Mouse (Mus musculus): ENCODE measurements around the gene Med17. TPM values are rescaled to one million over a fixed set of nuclear protein-coding genes. Genes with fewer than 3 reads are reported as not detected.

Gene Med17
- polyA plus RNA-seq, 1 experiment from 2014 or later = 30.1 TPM

DNA sequence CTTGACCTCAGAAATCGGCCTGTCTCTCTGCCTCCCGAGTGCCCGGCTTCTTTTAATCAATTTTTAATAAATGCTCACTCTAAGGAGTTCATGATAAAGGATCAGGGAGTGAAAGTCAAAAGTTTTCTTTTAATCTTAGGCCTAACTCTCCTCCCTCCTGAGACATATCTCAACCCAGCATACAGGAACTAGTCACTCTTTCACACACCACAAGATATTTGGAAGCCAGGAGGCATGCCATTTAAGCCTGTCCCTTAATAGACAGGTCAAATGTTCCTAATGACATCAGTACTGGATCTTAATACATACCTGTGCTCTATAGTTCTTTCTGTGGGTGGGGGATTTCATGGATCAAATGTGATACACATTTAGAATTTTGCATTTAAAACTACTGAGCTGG lies 1.4 kb downstream of the Med17 start:
- Histone ChIP-seq H3K9ac (ENCODE audit: low read depth, low read length) (no peak overlapping the region; the same call in 1 of the 2 replicates), H3K4me1 (ENCODE audit: control insufficient read depth, insufficient read depth, low read length) (peaks cover 14% of the 10 kb centered on the region), H3K27me3 (replicated peaks; ENCODE audit: control insufficient read depth, insufficient read depth, low read length) (no peaks in the 10 kb centered on the region), H3K9me3 (ENCODE audit: control insufficient read depth, low read length) (no peaks in the 10 kb centered on the region), H3K4me3 (ENCODE audit: low read depth, low read length) (peak overlapping the region; percentile 96; the same call in 1 of the 2 replicates), H3K4me2 (ENCODE audit: low read depth, low read length) (peak overlapping the region; percentile 55; the same call in 1 of the 2 replicates), H3K36me3 (ENCODE audit: control insufficient read depth, insufficient read depth, low read length) (peaks cover 42% of the 10 kb centered on the region), H3K27ac (replicated peaks; ENCODE audit: low read depth, low read length) (no peak overlapping the region)
- no peak for ATAC-seq (ENCODE audit: low read depth)
- DNase-seq (ENCODE audit: low spot score) = no peak
- WGBS = 93% methylated on average over 3 of the region's 3 CpGs

DNA sequence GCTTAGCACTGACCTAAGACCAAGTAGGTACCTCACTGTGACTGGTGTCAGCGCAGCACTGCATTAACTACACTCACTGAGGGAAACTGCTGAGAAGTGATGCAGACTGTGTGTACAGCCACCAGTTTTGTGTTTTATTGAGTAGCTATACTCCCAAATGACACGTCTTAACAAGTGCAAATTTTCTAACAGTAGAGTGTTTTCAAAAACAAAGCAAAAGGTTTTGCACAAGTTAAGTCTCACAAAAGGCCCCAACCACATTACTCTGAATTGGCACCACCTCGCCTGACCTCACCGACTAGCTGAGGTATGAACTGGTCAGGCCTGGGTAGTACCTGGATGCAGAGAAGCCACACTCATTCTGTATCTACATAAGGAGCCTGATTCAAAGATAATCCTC lies 2.9 kb downstream of the Med17 start:
- no peak for DNase-seq (ENCODE audit: low spot score)
- Histone ChIP-seq H3K9me3 (ENCODE audit: control insufficient read depth, low read length) (no peaks in the 10 kb centered on the region), H3K27ac (replicated peaks; ENCODE audit: low read depth, low read length) (no peak overlapping the region), H3K4me2 (ENCODE audit: low read depth, low read length) (no peak overlapping the region), H3K9ac (ENCODE audit: low read depth, low read length) (no peak overlapping the region), H3K36me3 (ENCODE audit: control insufficient read depth, insufficient read depth, low read length) (peaks cover 57% of the 10 kb centered on the region), H3K27me3 (replicated peaks; ENCODE audit: control insufficient read depth, insufficient read depth, low read length) (no peaks in the 10 kb centered on the region), H3K4me3 (ENCODE audit: low read depth, low read length) (no peak overlapping the region), H3K4me1 (ENCODE audit: control insufficient read depth, insufficient read depth, low read length) (peaks cover 14% of the 10 kb centered on the region)
- ATAC-seq (ENCODE audit: low read depth) = no peak
- 90% methylated on average over 4 of the region's 4 CpGs for WGBS

DNA sequence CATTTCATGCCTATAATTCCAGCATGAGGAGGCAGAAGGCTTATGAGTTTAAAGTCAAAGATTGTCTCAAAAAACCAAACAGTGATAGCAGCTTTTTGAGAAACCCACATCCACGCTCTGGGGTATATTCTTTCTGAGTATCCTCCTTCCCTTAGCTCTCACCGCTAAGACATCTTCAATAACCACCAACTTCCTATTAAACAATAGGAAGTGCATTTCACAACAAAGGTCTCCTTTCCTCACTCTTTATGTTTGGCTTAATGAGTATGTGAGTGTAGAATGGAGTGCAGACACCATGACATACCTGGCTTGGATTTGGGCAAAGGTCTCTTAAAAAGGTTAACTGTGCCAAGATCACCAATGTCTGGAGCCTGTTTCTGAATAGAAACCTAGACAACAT lies 5.8 kb downstream of the Med17 start:
- Histone ChIP-seq H3K27ac (replicated peaks; ENCODE audit: low read depth, low read length) (no peak overlapping the region), H3K9ac (ENCODE audit: low read depth, low read length) (no peak overlapping the region), H3K4me1 (ENCODE audit: control insufficient read depth, insufficient read depth, low read length) (peaks cover 8% of the 10 kb centered on the region; the same call in 1 of the 2 replicates), H3K9me3 (ENCODE audit: control insufficient read depth, low read length) (no peaks in the 10 kb centered on the region), H3K36me3 (ENCODE audit: control insufficient read depth, insufficient read depth, low read length) (peaks cover 85% of the 10 kb centered on the region), H3K27me3 (replicated peaks; ENCODE audit: control insufficient read depth, insufficient read depth, low read length) (no peaks in the 10 kb centered on the region), H3K4me3 (ENCODE audit: low read depth, low read length) (no peak overlapping the region), H3K4me2 (ENCODE audit: low read depth, low read length) (no peak overlapping the region)
- whole genome bisulfite sequencing = 92% methylated on average over 2 of the region's 2 CpGs
- DNase-seq (ENCODE audit: low spot score) = no peak
- ATAC-seq (ENCODE audit: low read depth) = no peak

DNA sequence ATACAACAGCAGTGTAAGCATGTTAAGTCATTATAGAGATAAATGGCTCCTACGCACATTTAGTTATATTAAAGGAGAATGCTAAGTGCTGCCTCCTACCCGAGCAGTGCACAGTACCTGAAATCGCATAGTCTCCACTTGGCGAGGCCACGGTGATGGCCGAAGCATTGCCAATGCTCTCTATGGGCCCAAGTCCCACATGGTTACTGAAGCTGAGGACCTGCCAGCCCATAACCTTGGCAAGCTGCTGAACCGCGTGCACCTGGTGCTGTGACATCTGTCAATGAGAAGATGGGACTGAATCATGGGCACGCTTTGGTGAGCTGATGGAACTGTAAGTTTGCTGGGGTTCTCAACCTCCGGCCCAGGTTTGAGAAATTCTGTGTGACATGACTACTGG lies 16.2 kb downstream of the Med17 start:
- peaks cover 83% of the 10 kb centered on the region for H3K36me3 ChIP-seq (ENCODE audit: control insufficient read depth, insufficient read depth, low read length)
- no peaks in the 10 kb centered on the region for H3K4me1 ChIP-seq (ENCODE audit: control insufficient read depth, insufficient read depth, low read length)
- no peaks in the 10 kb centered on the region for H3K9me3 ChIP-seq (ENCODE audit: control insufficient read depth, low read length)
- 96% methylated on average over 10 of the region's 10 CpGs for WGBS
- no peak overlapping the region for H3K9ac ChIP-seq (ENCODE audit: low read depth, low read length)
- no peak overlapping the region for H3K27ac ChIP-seq (replicated peaks; ENCODE audit: low read depth, low read length)
- no peak for ATAC-seq (ENCODE audit: low read depth)
- DNase-seq (ENCODE audit: low spot score) = no peak
- no peak overlapping the region for H3K4me2 ChIP-seq (ENCODE audit: low read depth, low read length)
- H3K27me3 ChIP-seq (replicated peaks; ENCODE audit: control insufficient read depth, insufficient read depth, low read length) = no peaks in the 10 kb centered on the region
- no peak overlapping the region for H3K4me3 ChIP-seq (ENCODE audit: low read depth, low read length)

DNA sequence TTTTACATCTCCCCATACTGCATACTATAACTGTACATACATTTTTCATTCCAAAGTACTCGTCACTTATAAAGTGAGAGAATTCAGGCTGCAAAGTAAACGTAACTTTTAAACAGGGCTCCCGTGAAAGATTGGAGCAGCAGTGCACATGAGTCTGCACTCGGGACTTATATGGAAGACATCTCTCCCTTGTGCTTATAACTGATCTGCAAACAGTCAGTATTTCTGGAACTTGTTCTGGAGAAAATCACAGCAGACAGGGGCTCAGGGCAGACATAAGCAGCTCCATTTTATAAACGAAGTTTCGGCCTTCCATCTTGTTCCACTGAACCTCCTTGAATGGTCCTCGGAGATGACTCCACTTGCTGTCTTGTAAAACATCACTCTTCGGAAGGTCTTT lies 17.8 kb downstream of the Med17 start:
- DNase-seq (ENCODE audit: low spot score) = no peak
- no peak overlapping the region for H3K9ac ChIP-seq (ENCODE audit: low read depth, low read length)
- 93% methylated on average over 8 of the region's 8 CpGs for WGBS
- H3K36me3 ChIP-seq (ENCODE audit: control insufficient read depth, insufficient read depth, low read length) = peaks cover 68% of the 10 kb centered on the region
- H3K9me3 ChIP-seq (ENCODE audit: control insufficient read depth, low read length) = no peaks in the 10 kb centered on the region
- H3K4me3 ChIP-seq (ENCODE audit: low read depth, low read length) = no peak overlapping the region
- no peak overlapping the region for H3K4me2 ChIP-seq (ENCODE audit: low read depth, low read length)
- no peak overlapping the region for H3K27ac ChIP-seq (replicated peaks; ENCODE audit: low read depth, low read length)
- no peaks in the 10 kb centered on the region for H3K4me1 ChIP-seq (ENCODE audit: control insufficient read depth, insufficient read depth, low read length)
- ATAC-seq (ENCODE audit: low read depth) = no peak
- H3K27me3 ChIP-seq (replicated peaks; ENCODE audit: control insufficient read depth, insufficient read depth, low read length) = no peaks in the 10 kb centered on the region

DNA sequence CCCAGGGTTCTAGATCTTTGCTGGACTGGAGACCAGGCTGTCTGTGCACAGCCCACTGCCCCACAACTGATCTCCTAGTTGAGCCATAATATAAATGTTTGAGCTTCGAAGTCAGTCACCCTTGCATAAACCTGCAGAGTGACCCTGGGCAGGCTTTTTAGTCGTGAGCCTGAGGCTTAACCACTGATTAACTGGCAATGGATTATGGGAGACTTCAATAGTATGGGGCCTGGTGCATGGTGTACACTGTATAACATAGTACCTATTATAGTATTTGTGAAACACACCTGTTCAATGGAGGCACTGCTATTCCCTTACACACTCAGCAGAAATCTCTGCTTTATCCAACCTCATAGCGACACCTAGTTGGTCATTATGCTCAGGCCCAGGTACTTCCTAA lies 23.5 kb downstream of the Med17 start:
- peaks cover 13% of the 10 kb centered on the region; the same call in 1 of the 2 replicates for H3K36me3 ChIP-seq (ENCODE audit: control insufficient read depth, insufficient read depth, low read length)
- H3K27me3 ChIP-seq (replicated peaks; ENCODE audit: control insufficient read depth, insufficient read depth, low read length) = no peaks in the 10 kb centered on the region
- no peak for DNase-seq (ENCODE audit: low spot score)
- no peaks in the 10 kb centered on the region for H3K9me3 ChIP-seq (ENCODE audit: control insufficient read depth, low read length)
- no peak overlapping the region for H3K4me2 ChIP-seq (ENCODE audit: low read depth, low read length)
- WGBS = 80% methylated on average over 3 of the region's 3 CpGs
- no peak overlapping the region for H3K4me3 ChIP-seq (ENCODE audit: low read depth, low read length)
- no peaks in the 10 kb centered on the region for H3K4me1 ChIP-seq (ENCODE audit: control insufficient read depth, insufficient read depth, low read length)
- no peak overlapping the region for H3K27ac ChIP-seq (replicated peaks; ENCODE audit: low read depth, low read length)
- ATAC-seq (ENCODE audit: low read depth) = no peak
- no peak overlapping the region for H3K9ac ChIP-seq (ENCODE audit: low read depth, low read length)

DNA sequence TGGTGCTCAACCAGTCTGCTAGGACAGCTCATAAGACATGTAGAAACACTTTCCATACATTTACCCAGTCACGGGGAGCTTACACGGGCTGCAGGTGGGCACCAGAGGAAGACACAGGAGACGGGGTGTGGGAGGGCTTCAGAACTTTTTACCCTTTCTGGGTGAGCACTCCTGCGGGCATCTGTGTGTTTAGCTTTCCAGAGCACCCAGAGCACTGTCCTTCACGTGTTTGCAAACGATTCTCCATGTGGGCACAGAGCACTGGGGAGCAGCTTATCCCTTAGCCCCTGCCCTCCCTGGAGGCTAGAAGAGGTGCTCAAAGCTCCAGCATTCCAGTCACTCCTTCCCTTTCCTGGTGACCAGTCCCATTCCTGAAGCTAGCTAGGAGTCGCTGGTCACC lies 25.2 kb downstream of the Med17 start:
- 79% methylated on average over 7 of the region's 7 CpGs for WGBS
- H3K4me1 ChIP-seq (ENCODE audit: control insufficient read depth, insufficient read depth, low read length) = no peaks in the 10 kb centered on the region
- H3K27ac ChIP-seq (replicated peaks; ENCODE audit: low read depth, low read length) = no peak overlapping the region
- no peak overlapping the region for H3K4me3 ChIP-seq (ENCODE audit: low read depth, low read length)
- no peak overlapping the region for H3K4me2 ChIP-seq (ENCODE audit: low read depth, low read length)
- DNase-seq (ENCODE audit: low spot score) = no peak
- ATAC-seq (ENCODE audit: low read depth) = no peak
- no peaks in the 10 kb centered on the region for H3K27me3 ChIP-seq (replicated peaks; ENCODE audit: control insufficient read depth, insufficient read depth, low read length)
- H3K36me3 ChIP-seq (ENCODE audit: control insufficient read depth, insufficient read depth, low read length) = no peaks in the 10 kb centered on the region
- no peaks in the 10 kb centered on the region for H3K9me3 ChIP-seq (ENCODE audit: control insufficient read depth, low read length)
- no peak overlapping the region for H3K9ac ChIP-seq (ENCODE audit: low read depth, low read length)

DNA sequence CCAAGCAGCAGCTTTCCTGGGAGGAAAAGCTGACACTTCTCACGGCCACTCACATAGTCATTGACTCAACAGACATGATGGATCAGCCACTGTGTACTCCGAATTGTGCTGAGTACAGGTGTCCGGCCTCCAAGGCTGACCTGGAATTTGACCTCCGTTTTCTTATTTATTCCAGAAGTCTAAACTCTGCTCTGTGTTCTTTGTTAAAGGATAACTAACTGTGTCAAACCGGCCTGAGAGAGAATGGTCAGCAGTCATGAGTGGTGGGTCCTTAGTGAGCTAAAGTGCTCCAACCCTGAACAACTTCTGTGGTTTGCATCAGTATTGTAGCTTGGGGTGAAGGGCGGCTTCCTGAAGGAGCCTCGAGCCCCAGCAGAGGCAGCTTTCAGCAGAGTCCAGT lies 27.5 kb downstream of the Med17 start:
- 78% methylated on average over 7 of the region's 7 CpGs for WGBS
- H3K9me3 ChIP-seq (ENCODE audit: control insufficient read depth, low read length) = no peaks in the 10 kb centered on the region
- H3K27ac ChIP-seq (replicated peaks; ENCODE audit: low read depth, low read length) = no peak overlapping the region
- ATAC-seq (ENCODE audit: low read depth) (no peak), DNase-seq (ENCODE audit: low spot score) (no peak)
- no peaks in the 10 kb centered on the region for H3K36me3 ChIP-seq (ENCODE audit: control insufficient read depth, insufficient read depth, low read length)
- no peaks in the 10 kb centered on the region for H3K27me3 ChIP-seq (replicated peaks; ENCODE audit: control insufficient read depth, insufficient read depth, low read length)
- no peak overlapping the region for H3K4me3 ChIP-seq (ENCODE audit: low read depth, low read length)
- no peaks in the 10 kb centered on the region for H3K4me1 ChIP-seq (ENCODE audit: control insufficient read depth, insufficient read depth, low read length)
- H3K9ac ChIP-seq (ENCODE audit: low read depth, low read length) = no peak overlapping the region
- no peak overlapping the region for H3K4me2 ChIP-seq (ENCODE audit: low read depth, low read length)

DNA sequence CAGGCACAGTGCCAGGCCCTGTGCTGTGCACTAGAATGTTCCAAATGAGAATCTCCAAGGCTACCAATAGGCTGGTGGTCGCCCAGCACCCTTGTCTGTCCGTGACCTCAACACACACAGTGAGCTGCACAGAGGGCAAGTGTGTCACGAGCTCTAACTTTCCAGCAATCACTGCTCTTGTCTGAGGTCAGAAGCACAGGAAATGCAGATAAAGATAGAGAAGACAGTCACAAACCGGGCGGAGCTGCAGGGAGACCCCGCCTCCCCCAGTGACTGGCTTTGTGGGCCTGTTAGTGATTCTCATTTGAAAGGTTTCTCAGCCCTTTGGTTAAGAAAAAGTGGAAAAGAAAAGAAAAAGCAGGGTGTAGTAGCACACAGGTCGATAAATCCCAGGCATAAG lies 29.4 kb downstream of the Med17 start:
- Histone ChIP-seq H3K4me1 (ENCODE audit: control insufficient read depth, insufficient read depth, low read length) (no peaks in the 10 kb centered on the region), H3K36me3 (ENCODE audit: control insufficient read depth, insufficient read depth, low read length) (no peaks in the 10 kb centered on the region), H3K27ac (replicated peaks; ENCODE audit: low read depth, low read length) (no peak overlapping the region), H3K9ac (ENCODE audit: low read depth, low read length) (no peak overlapping the region), H3K4me2 (ENCODE audit: low read depth, low read length) (no peak overlapping the region), H3K27me3 (replicated peaks; ENCODE audit: control insufficient read depth, insufficient read depth, low read length) (no peaks in the 10 kb centered on the region), H3K4me3 (ENCODE audit: low read depth, low read length) (no peak overlapping the region), H3K9me3 (ENCODE audit: control insufficient read depth, low read length) (no peaks in the 10 kb centered on the region)
- whole genome bisulfite sequencing = 73% methylated on average over 7 of the region's 7 CpGs
- ATAC-seq (ENCODE audit: low read depth) (no peak), DNase-seq (ENCODE audit: low spot score) (no peak)

Data from embryonic facial prominence, embryonic 14.5 days (tissue).